ENCODE assay signal across 14 mouse cellular contexts in the genomic region with DNA sequence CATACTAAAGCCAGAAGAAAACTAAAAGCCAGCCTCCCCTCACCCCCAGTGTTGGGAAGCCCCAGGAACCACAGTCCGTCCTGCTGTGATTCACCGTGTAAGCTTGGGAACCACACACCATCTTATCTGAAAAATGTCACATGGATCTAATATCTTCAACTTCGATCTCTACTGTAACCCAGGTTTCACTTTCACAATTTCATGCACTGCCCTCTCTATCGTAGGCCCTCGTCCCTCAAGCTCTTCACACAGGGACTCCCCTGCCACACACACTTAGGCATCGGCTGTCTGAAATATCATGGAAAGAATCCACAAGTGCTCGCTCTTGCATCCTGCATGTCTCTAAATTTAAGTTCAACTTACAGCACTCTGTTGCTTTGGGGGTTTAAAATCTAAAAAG. TPM values are rescaled to one million over a fixed set of nuclear protein-coding genes. Genes with fewer than 3 reads are reported as not detected.
"Had no signal": no experiment of that assay in that cellular context is flagged by ENCODE, and none has a peak within 500 bp of the region (broad histone marks: within the 10 kb centered on the region; RNA-seq: fewer than 3 reads in every experiment).

No protein-coding gene starts in this region.

- DNase-seq: kidney, postnatal 14 days; left cerebral cortex, postnatal 4 days; lung, embryonic 14.5 days; lung, postnatal 10 days; right cerebral cortex, postnatal 14 days; thymus, adult 2 months; thymus, postnatal 25 days had no signal

- H3K27me3 ChIP-seq: liver, embryonic 15.5 days; midbrain, embryonic 13.5 days; neural tube, embryonic 12.5 days; stomach, embryonic 15.5 days had no signal

- H3K36me3 ChIP-seq: kidney, embryonic 15.5 days; liver, embryonic 15.5 days; midbrain, embryonic 13.5 days; neural tube, embryonic 12.5 days; stomach, embryonic 15.5 days had no signal

- H3K27ac ChIP-seq: kidney, embryonic 15.5 days; liver, embryonic 15.5 days; midbrain, embryonic 13.5 days; neural tube, embryonic 12.5 days; stomach, embryonic 15.5 days had no signal

- H3K4me3 ChIP-seq: kidney, embryonic 15.5 days; liver, embryonic 15.5 days; midbrain, embryonic 13.5 days; neural tube, embryonic 12.5 days; stomach, embryonic 15.5 days had no signal

- H3K9me3 ChIP-seq: kidney, embryonic 15.5 days; liver, embryonic 15.5 days; midbrain, embryonic 13.5 days; neural tube, embryonic 12.5 days; stomach, embryonic 15.5 days had no signal

- H3K9ac ChIP-seq: kidney, embryonic 15.5 days; liver, embryonic 15.5 days; lung, embryonic 14.5 days; midbrain, embryonic 13.5 days; neural tube, embryonic 12.5 days; stomach, embryonic 15.5 days had no signal

- ATAC-seq: midbrain, embryonic 13.5 days had no signal

- H3K4me2 ChIP-seq: kidney, embryonic 15.5 days; liver, embryonic 11.5 days; liver, embryonic 15.5 days; lung, embryonic 14.5 days; midbrain, embryonic 13.5 days; neural tube, embryonic 12.5 days; stomach, embryonic 15.5 days had no signal

- H3K4me1 ChIP-seq: kidney, embryonic 15.5 days; liver, embryonic 15.5 days; midbrain, embryonic 13.5 days; neural tube, embryonic 12.5 days; stomach, embryonic 15.5 days had no signal

RNA-seq across cellular contexts. Expression of gene Map6d1, which starts 23.9 kb away (rescaled TPM):
- total RNA-seq: neutrophil, adult 5-6 weeks had no signal
- polyA plus RNA-seq: liver, embryonic 15.5 days had no signal
